Mouse (Mus musculus): ENCODE measurements around the gene Fstl4. TPM values are rescaled to one million over a fixed set of nuclear protein-coding genes. Genes with fewer than 3 reads are reported as not detected.

The Fstl4 gene
- total and polyA plus RNA-seq, 3 experiments = not detected

GRCm38 (mm10) chr11:52739187-52739586 lies 25.2 kb upstream of the Fstl4 start:
- no peaks in the 10 kb centered on the region for H3K79me2 ChIP-seq (ENCODE audit: control insufficient read depth, insufficient read depth, low read length, poor library complexity)
- H3K27me3 ChIP-seq (ENCODE audit: control insufficient read depth in 1 of 2, insufficient read depth in 2 of 2, low read length in 2 of 2) = no peaks in the 10 kb centered on the region
- H3K9me3 ChIP-seq (replicated peaks; ENCODE audit: insufficient read depth, low read length) = no peaks in the 10 kb centered on the region
- H3K4me3 ChIP-seq (ENCODE audit: control insufficient read depth in 1 of 2, insufficient read depth in 1 of 2, low read depth in 2 of 2, low read length in 2 of 2) = no peak overlapping the region
- no peak overlapping the region for H3K27ac ChIP-seq (ENCODE audit: control insufficient read depth, low read depth, low read length)
- no peaks in the 10 kb centered on the region for H3K4me1 ChIP-seq (ENCODE audit: control insufficient read depth in 1 of 2, insufficient read depth in 2 of 2, low read length in 2 of 2)
- no peak for DNase-seq (ENCODE audit: low read depth, low spot score)
- H3K36me3 ChIP-seq (ENCODE audit: control insufficient read depth in 1 of 2, insufficient read depth in 2 of 2, low read length in 2 of 2) = no peaks in the 10 kb centered on the region
- TF ChIP-seq ELF1 (IDR thresholded peaks at IDR 0.05; ENCODE audit: low read depth, low read length) (no peak), POLR2AphosphoS5 (IDR thresholded peaks at IDR 0.05; ENCODE audit: borderline replicate concordance, low read depth, low read length) (no peak), EP300 (IDR thresholded peaks at IDR 0.05; ENCODE audit: low read depth in 1 of 2, low read length in 2 of 2) (no peak), SIN3A (IDR thresholded peaks at IDR 0.05; ENCODE audit: low read length) (no peak), CHD2 (IDR thresholded peaks at IDR 0.05; ENCODE audit: low read length) (no peak), UBTF (IDR thresholded peaks at IDR 0.05; ENCODE audit: borderline replicate concordance, insufficient read depth, low read depth, low read length) (no peak), ETS1 (IDR thresholded peaks at IDR 0.05; ENCODE audit: low read depth, low read length) (no peak), HCFC1 (IDR thresholded peaks at IDR 0.05; ENCODE audit: low read depth, low read length) (no peak), JUND (IDR thresholded peaks at IDR 0.05; ENCODE audit: low read depth, low read length) (no peak), MAFK (IDR thresholded peaks at IDR 0.05; ENCODE audit: borderline replicate concordance, low read depth, low read length) (no peak), USF2 (IDR thresholded peaks at IDR 0.05; ENCODE audit: borderline replicate concordance in 1 of 2, insufficient read depth in 1 of 2, low read depth in 1 of 2, low read length in 2 of 2) (no peak), CHD1 (IDR thresholded peaks at IDR 0.05; ENCODE audit: low read depth, low read length) (no peak)
- no peak overlapping the region for H3K9ac ChIP-seq (ENCODE audit: control insufficient read depth, low read depth, low read length, poor library complexity, severe bottlenecking)

GRCm38 (mm10) chr11:52740466-52740865 lies 24.0 kb upstream of the Fstl4 start:
- no peak overlapping the region for H3K9ac ChIP-seq (ENCODE audit: control insufficient read depth, low read depth, low read length, poor library complexity, severe bottlenecking)
- H3K9me3 ChIP-seq (replicated peaks; ENCODE audit: insufficient read depth, low read length) = no peaks in the 10 kb centered on the region
- TF ChIP-seq ZC3H11A (IDR thresholded peaks at IDR 0.05; ENCODE audit: low read depth, low read length) (no peak), MEF2A (IDR thresholded peaks at IDR 0.05; ENCODE audit: extremely low read depth, insufficient replicate concordance, low read depth, low read length, poor library complexity, severe bottlenecking) (no peak), ZNF384 (IDR thresholded peaks at IDR 0.05; ENCODE audit: low read depth, low read length) (no peak), SMC3 (IDR thresholded peaks at IDR 0.05; ENCODE audit: low read depth, low read length) (no peak), BHLHE40 (IDR thresholded peaks at IDR 0.05; ENCODE audit: borderline replicate concordance, low read depth, low read length) (no peak), KAT2A (conservative IDR thresholded peaks at IDR 0.05; ENCODE audit: low read depth, low read length) (no peak), MAFK (IDR thresholded peaks at IDR 0.05; ENCODE audit: borderline replicate concordance, low read depth, low read length) (no peak)
- no peak for DNase-seq (ENCODE audit: low read depth, low spot score)
- no peak overlapping the region for H3K4me3 ChIP-seq (ENCODE audit: control insufficient read depth in 1 of 2, insufficient read depth in 1 of 2, low read depth in 2 of 2, low read length in 2 of 2)
- H3K36me3 ChIP-seq (ENCODE audit: control insufficient read depth in 1 of 2, insufficient read depth in 2 of 2, low read length in 2 of 2) = no peaks in the 10 kb centered on the region
- H3K27ac ChIP-seq (ENCODE audit: control insufficient read depth, low read depth, low read length) = no peak overlapping the region
- no peaks in the 10 kb centered on the region for H3K4me1 ChIP-seq (ENCODE audit: control insufficient read depth in 1 of 2, insufficient read depth in 2 of 2, low read length in 2 of 2)
- no peaks in the 10 kb centered on the region for H3K27me3 ChIP-seq (ENCODE audit: control insufficient read depth in 1 of 2, insufficient read depth in 2 of 2, low read length in 2 of 2)
- no peaks in the 10 kb centered on the region for H3K79me2 ChIP-seq (ENCODE audit: control insufficient read depth, insufficient read depth, low read length, poor library complexity)

Measured in MEL (cell line).